Mouse (Mus musculus): ENCODE measurements around the gene Eif3l.

Gene Eif3l

DNA sequence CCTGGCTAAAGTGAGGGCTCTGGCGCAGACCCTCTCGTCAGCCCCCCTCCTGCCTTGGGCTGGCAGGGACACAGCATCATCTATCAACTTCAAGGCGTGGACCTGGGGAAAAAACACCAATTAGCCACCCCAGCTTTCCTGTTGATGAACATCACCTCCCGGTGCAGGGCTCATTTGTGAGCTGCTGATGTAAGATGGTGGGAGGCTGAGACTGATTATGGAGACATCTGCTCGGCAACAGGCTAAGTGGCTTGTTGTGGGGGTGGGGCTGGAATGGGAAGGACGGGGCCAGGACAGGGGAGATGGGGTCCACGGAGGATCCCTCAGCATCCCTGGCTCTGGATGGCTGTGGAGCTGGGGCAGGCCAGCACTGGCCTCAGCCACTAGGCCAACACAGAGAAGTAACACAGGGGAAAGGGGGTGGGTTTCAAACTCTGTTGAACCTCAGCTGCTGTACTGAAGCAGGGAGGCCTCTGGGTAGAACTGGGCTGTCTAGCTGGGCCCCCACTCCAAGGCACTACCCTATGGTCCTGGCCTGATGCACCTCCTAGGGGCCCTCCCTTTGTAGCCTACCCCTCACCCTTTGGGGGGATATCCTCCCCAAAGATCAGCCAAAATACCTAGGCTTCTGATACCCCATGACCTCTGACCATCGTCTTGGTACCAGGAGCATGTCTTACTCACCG lies 24.7 kb upstream of the Eif3l start:
- no peak for DNase-seq

DNA sequence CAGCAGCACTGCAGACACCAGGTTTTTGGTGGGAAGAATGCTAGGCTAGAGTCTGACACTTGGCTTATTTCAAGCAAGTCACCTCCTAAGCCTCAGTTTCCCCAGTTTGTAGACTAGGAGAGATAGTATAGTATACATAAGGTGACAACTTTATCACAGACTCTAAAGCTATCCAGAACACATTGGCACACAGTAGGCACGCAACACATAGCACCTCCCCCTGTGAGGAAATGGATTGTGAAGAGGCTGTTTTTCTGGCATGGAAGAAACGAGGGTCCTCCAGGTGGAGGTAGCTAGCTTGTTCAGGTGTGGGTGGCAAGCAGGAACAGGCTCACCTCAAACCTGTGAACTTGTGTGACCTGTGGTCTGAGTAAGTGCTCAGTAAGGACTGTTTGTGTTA lies 24.0 kb upstream of the Eif3l start:
- no peak for DNase-seq

DNA sequence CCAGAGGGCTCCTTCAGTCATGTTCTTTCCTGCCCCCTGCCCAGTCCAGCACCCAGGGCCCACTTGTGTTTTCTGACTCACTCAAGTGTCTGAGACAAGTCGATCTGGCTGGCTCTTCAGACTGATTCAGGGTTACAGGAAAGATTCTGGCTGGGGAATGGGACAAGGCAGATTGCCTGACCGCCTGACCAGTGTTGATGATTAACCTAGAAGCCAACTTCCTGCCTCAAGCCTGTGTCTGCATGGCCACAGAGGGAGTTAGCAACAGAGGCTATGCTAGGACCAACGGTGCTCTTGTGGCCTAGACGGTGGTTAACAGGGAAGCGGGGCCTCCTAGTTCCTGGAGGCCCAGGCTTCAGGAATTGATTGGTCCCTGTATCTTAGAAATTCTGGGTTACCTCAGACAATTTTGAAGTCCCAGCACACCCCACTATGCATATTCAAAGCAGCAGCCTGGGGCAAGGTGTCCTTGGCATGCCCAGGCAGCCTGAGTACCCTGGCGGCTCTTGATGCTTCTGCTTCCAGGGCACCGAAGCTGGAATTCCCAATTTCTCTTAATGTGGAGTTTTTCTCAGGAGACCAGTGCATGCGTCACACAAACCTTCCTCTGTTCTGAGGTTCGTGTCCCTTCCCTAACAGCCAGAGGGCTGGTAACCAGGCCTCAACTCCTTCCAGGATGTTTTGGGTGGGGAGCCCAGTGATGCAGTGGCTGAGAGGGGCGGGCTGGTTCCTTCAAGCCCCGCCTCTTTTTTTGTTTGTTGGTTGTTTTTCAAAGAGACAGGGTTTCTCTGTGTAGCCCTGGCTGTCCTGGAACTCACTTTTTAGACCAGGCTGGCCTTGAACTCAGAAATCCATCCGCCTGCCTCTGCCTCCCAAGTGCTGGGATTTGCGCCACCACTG lies 23.3 kb upstream of the Eif3l start:
- peak; percentile 92 for DNase-seq

DNA sequence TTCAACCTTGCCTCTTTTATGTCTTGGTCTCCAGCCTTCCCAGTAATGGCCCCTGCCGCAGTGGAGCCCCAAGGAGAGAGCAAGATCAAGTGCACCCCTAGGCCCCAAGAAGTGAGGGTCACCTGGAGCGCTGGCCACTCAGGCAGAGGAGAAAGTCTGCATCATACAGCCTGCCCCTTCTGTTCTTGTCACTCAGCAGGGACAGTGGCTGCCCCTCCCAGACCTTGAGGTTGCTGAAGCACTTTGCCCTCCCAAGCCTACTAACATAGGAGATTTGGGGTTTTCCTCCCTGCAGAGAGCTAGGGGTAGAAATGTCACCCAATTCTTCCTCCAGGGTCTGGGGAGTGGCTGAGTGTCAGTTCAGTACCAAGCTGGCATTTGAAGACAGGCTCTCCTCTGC lies 22.6 kb upstream of the Eif3l start:
- DNase-seq, result no peak

DNA sequence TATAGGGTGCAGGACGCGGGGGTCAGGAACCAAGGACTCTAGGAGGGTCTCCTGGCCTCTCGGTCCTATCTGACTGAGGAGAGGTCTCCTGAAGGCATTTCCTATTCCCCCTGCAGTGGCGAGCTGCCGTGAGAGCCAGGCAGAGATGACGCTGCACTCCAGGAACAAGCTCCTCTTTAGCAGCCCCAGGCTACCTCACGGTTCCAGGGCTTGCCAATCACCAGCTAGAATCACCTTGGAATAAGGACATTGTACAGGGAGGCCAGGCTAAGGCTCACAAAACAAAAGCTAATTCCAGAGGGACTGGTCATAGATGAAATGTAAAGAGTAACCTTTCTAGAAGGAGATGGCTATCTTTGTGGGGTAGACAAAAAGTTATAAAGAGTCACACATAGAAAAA lies 18.4 kb upstream of the Eif3l start:
- DNase-seq, result no peak

DNA sequence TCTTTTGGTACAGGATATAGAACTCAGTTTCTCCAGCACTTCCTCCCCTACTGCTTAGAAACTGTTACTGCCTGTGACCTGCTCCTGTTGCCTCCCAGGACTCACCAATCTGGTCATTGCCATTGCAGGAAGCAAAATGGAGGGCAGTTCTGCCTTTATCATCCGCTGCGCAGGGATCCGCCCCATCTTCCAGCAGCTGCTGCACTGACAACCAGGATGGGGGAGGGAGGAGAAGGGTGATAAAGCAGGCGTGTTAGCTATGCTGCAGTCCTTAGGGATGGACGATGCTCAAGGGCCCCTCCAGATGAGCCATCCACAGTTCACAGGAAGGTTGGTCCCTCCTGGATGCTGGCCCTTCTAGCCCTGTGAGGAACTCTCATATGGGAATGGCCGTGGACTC lies 17.1 kb upstream of the Eif3l start:
- DNase-seq, result no peak

DNA sequence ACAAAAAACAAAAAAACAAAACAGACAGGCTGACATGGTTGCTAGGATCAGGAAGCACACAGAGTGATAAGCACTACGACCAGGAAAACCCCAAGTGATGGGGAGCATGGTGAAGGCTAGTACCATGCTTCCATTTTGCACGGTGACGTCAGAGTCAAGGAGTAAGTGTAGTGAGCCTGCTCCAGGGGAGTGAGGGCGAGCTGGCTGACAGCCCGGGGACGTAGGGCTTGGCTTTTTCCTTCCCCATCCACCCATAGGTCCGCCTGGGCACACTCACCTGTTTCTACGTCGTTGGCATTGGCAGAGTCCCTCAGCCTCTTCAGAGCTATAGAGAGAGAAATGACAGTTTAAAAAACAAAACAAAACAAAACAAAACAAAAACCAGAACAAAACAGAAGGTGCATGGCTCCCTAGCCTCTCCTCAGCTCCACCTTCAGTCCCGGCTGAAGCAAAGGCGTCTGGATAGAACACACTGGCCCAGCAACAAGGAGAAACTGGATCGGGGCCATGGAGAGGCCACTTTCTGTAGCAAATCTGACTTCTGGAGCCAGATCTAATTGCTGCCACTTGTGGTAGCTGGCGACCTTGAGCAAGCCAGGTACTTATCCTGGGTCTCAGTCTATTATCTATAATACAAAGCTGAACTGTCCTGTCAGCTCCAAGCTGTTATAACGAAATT lies 14.0 kb upstream of the Eif3l start:
- no peak for DNase-seq

DNA sequence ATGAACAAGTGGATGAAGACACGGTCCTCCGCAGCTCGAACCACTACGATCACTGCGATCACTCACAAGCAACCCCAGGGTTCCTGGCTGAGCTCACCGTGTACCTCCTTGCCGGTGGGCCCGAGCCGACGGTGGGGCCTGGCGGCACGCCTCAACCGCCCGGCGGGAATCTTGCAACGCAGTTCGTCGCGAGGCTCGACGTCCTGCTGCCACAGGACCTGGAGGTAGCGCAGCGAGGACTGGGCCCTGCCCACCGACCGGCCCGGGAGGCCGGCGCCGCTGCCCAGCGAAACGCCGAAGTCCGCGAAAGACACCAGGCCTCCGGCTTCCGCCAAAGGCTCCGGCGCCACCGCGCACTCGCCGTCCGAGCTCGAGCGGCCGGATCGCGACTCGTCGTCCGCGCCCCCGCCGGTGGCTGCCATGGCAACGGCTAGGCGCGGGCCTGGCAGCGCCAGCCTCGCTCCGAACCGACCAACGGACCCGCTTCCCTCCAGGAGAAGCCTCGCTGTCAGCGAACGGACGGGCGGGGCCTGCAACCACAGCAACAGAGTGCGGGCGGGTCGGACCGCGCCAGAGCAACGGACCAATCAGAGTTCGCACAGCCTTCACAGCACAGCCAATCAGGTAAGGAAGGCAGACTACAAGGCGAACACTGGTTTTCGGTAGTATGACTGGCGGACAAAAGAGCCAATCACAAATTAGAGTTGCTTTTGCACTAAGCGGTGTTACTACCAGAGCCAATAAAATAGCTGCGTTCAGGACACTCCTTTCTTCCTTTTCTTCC lies 12.4 kb upstream of the Eif3l start, which contains the start of gene Ankrd54:
Gene Ankrd54 (minus strand): TSS at position 518 of the 784 bp plus-strand sequence.
- DNase-seq, result peak; percentile 99

DNA sequence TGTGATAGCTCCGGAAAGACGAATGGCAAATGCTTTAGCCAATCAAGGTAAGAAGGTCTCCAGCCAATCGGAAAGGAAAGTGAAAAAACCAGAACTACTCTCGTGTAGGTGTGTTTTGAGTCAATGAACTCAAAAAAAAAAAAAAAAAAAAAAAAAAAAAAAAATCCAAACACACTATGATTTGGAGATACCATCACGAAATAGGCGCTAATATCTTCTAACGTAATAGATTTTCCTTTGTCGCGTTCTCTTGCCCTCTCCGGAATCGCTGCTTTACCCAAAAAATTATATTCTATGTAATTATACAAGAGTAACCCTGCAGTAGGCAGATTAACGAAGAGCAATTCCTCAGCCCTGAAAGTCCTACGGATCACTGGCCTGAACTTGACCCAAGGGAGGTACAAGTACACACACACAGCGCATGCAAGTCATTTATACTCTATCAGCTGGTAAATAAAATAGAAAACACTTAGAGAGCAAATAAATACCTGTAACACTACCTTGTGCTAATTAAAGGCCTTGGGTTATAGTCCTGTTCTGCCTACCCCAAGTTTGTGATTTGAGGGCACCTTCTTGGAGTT lies 11.7 kb upstream of the Eif3l start:
- DNase-seq, result no peak

DNA sequence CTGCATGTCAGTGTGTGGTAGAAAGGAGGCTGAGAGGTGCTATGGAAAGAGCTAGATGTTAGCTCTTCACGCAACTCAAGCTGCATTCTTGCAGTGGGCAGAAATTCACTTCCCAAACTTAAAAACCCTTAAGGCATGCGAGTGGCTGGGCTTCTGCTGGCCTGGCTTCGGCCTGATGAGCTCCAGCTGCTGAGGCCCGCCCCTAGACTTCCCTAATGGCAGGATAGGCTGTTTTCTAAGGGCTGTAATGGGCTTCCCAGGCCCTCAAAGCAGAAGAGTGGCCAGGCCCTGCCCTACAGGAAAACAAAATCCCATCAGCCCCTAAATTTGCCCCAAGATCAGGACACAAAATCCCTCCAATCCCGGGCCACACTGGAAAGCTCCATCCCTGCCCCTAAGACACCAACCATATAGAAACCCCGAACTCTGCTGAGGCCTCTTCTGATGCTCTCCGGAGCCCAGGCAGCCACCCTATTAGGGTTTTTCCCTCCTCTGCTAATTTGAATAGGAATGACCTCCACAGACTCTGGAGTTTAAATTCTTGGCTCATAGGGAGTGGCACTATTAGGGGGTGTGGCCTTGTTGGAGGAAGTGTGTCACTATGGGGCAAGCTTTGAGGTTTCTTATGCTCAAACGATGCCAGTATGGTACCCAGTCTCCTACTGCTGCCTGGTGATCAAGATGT lies 9.8 kb upstream of the Eif3l start:
- DNase-seq, result no peak

DNA sequence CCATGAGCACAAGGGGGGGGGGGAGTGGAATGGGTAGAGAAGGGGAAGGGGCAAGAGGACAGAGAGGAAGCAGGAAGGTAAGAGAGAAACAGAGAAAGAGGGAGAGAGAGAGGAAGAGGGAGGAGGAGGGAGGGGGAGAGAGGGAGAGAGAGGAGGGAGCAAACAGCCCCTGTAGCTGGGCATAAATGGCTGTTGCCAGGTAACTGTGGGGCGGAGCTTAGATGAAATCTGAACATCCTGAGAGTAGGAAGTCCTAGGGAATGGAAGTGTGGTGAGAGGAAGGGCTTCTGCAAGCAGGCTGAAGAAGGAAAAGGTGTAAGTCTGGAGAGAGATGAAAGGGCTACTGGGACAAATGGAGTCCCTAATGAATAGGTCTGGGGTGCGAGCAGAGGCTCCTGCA lies 8.7 kb upstream of the Eif3l start:
- DNase-seq, result peak; percentile 37

DNA sequence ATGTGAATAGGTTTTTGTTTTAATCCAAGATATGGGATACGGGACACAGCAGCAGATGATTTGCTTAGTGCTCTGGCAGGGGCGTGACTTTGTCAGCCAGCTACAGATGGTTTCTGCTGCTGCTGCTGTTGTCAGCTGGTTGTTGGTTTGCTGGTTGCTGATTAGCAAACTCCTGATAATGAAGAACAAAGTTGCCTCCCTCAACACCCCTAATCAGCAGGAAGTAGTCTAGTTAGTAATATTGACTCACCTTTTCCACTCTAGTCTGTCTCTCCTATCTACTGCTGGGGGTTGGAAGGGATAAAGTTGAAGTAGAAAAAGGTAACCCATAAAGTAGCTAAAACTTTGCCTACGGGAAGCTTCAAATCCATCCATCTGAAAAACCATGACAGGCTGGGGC lies 7.3 kb upstream of the Eif3l start:
- DNase-seq, result peak; percentile 2

DNA sequence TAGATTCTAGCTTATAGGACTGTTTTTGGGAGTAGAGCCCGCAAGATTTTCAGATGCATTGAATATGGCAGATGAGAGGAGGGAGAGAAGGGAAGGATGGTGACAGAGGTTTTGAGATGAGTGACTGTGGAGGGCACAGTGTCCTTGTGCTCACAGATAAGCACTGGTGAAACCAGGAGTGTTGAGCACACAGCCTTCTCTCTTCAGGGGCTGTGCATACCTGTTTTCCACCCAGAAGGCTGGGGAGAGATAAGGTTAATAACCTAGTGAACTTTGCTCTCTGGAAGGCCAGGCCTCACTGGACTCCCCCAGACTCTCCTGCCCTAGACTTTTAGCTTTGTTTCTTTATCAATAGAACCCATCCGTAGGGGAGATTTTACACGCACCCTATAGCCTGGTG lies 6.6 kb upstream of the Eif3l start:
- peak; percentile 1 for DNase-seq

DNA sequence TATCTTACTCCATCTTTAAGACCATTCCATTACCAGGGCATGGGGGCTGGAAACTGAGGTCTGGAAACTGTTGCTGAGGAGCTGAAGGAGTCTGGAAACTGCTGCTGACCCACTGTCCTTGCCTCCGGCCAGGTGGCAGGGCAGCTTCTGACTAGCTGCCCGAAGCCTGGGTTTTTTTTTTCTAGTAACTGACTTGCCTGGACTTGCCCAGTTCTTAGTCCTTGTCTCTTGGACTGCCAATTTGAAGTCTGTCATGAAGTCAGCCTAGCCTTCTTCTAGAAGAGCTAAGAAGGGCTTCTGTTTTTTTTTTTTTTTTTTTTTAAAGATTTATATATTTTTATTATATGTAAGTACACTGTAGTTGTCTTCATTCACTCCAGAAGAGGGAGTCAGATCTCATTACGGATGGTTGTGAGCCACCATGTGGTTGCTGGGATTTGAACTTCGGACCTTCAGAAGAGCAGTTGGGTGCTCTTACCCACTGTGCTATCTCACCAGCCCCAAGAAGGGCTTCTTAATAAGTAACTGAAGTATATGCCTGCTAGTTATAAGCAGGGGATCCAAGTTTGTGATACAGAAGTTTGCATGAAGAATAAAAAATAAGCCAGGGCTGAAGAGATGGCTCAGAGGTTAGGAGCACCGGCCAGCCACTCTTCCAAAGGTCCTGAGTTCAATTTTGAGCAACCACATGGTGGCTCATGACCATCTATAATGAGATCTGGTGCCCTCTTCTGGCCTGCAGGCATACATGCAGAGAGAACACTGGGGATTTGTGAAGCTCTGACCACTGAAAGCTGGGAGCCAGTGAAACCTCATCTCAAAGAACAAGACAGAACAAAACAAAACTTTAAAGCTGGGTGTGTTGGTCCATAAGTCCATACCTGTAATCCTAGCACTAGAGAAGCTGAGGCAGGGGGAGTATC lies 3.6 kb upstream of the Eif3l start:
- DNase-seq, result peak; percentile 14

DNA sequence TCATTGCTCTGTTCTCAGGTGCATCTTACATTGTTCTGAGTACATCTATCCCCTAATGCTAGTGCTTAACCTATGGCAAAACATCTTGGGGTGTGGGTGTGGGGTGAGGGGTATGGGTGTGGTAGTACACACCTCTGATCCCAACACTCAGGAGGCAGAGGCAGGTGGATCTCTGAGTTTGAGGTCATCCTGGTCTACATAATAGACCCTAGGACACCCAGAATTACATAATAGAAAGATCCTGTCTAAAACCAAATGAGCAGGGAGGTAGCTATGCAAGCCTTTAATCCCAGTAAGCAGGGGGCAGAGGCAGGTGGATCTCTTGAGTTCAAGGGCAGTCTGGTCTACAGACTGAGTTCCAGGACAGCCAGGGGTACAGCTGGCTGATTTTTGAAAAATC lies 1.2 kb upstream of the Eif3l start:
- DNase-seq, result no peak

DNA sequence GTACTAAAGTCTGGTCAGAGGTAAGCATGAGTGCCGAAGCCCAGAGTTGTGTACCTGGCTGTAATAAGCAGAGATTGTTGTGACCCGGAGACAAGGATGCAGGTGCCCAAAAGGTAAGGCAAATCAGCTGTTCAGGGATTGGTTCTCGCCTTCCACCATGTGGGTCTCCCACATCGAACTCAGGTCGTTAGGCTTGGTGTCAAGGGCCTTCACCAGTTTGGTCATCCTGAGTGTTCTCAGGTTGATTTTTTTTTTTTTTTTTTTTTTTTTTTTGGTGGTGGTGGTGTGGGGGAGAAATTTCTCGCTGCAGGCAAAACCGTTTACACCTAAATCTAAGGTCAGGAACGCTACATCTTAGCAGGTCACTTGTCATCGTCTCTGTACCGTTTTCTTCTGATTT lies 533 bp upstream of the Eif3l start:
- no peak for DNase-seq

DNA sequence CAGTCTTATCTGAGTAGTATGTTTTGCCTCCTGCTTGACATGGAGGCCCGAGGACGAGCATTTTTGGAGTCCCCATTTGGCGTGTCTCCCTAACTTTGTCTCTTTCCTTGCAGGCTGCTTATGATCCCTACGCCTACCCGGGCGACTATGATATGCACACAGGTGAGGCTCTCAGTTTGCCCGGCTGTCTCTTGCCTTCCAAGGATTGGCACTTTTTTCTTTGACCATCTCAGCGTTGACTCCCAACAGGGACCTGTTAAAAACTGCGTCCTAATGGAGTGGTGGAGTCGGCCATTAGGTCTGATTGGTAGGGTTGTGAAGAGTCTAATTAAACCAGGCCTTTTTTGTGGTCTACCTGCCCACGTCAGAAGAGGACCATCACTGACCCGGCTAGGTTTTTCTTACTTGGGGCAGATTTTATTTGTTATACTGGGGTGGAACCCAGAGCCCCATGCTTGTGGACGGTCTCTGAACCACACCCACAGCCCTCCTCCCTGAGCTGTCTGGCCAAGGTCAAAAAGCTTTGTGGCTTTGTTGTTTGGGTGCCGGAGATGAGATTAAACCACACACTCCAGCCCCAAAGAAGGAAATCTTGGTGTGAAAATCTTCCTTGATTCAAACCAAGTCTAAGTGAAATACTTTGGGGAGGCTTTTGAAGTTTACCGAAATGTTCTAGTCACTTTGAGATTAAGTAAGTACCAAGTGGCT lies 833 bp downstream of the Eif3l start:
- no peak for DNase-seq

DNA sequence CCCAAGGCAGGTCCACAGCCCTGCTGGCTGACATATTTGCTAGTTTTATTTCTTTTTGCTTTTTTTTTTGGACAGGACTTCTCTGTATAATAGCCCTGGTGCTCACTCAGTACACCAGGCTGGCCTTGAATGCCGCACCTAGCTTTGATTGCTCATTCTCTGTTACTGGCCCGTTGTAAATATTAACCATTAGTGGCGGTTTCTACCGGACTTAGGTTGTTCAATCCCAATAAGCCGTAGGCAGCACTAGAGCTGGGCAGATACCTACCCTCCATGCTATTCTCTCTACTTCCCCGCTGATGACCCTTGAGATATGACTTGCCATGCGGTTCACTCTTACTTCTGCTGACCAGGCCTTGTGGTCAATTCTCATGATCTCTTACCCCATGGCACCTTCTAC lies 4.6 kb downstream of the Eif3l start:
- no peak for DNase-seq

DNA sequence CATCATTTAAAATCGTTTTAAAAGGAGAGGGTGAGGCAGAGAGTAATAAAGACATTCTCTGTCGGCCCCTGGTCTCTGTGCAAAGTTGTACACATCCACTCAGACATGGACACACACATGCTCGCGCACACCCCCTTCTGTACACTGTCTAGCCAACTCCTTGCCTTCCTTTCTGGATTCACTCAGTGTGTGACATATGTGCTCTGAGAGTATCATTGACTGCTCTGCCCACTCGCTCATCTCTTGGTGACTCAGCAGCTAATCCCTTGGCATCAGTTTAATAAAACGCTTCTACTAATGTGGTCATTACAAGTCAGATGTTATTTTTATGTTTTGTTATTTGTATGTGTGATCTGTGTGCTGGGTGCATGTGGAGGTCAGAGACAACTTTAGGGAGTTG lies 17.3 kb downstream of the Eif3l start:
- no peak for DNase-seq

All from kidney, adult 11 months (tissue).